Mouse (Mus musculus): ENCODE results near the gene Cyp27a1.

The Cyp27a1 gene

GRCm38 (mm10) chr1:74771931-74772620, 58.7 kb downstream of the Cyp27a1 start:
- peak; percentile 37 for DNase-seq (ENCODE audit: low read depth, low spot score)

GRCm38 (mm10) chr1:74773136-74773535, 59.8 kb downstream of the Cyp27a1 start:
- DNase-seq (ENCODE audit: low read depth, low spot score) = peak; percentile 94

GRCm38 (mm10) chr1:74774062-74774461, 60.7 kb downstream of the Cyp27a1 start:
- DNase-seq (ENCODE audit: low read depth, low spot score) = no peak

- DNase-seq (ENCODE audit: low read depth, low spot score) = peak; percentile 46
Observed at GRCm38 (mm10) chr1:74775816-74776215, 62.4 kb downstream of the Cyp27a1 start.

- peak; percentile 92 for DNase-seq (ENCODE audit: low read depth, low spot score)
Observed at GRCm38 (mm10) chr1:74778934-74779486, 65.6 kb downstream of the Cyp27a1 start.

- no peak for DNase-seq (ENCODE audit: low read depth, low spot score)
Observed at GRCm38 (mm10) chr1:74782045-74782444, 68.7 kb downstream of the Cyp27a1 start.

- DNase-seq (ENCODE audit: low read depth, low spot score) = no peak
Observed at GRCm38 (mm10) chr1:74783554-74783953, 70.2 kb downstream of the Cyp27a1 start.

- DNase-seq (ENCODE audit: low read depth, low spot score) = peak; percentile 94
Observed at GRCm38 (mm10) chr1:74784041-74784759, 70.8 kb downstream of the Cyp27a1 start.
